Mouse (Mus musculus) brown adipose tissue, adult 24 weeks (tissue): ENCODE data around the gene Nmur1. TPM values are rescaled to one million over a fixed set of nuclear protein-coding genes. Genes with fewer than 3 reads are reported as not detected.

Source experiments
- H3K27ac ChIP-seq: fragments of 200-500 bp; replicated peaks from 2 replicates; pipeline ENCODE4 v1.5.1; 2012; ENCODE audit warnings: low read depth, mild to moderate bottlenecking, low read length
- H3K4me1 ChIP-seq: fragments of 200-500 bp; 2 replicates; pipeline ENCODE4 v1.6.1; 2012; ENCODE audit warnings: low read length, mixed read lengths; ENCODE audit not compliant: control insufficient read depth, insufficient read depth, insufficient read length
- H3K4me3 ChIP-seq: fragments of 200-500 bp; 2 replicates; pipeline ENCODE4 v1.5.1; 2012; ENCODE audit warnings: low read depth, mild to moderate bottlenecking, low read length, moderate library complexity; ENCODE audit not compliant: insufficient read depth
- polyA plus RNA-seq: library from polyadenylated mRNA; stranded (reverse); fragments of >200 nt; gene quantifications from 2 replicates; pipeline ENCODE4 v1.2.4, GENCODE M21; 2012; ENCODE audit not compliant: missing spikeins, insufficient read depth, insufficient read length

Nmur1 gene
- polyA plus RNA-seq, 1 experiment: not detected

DNA sequence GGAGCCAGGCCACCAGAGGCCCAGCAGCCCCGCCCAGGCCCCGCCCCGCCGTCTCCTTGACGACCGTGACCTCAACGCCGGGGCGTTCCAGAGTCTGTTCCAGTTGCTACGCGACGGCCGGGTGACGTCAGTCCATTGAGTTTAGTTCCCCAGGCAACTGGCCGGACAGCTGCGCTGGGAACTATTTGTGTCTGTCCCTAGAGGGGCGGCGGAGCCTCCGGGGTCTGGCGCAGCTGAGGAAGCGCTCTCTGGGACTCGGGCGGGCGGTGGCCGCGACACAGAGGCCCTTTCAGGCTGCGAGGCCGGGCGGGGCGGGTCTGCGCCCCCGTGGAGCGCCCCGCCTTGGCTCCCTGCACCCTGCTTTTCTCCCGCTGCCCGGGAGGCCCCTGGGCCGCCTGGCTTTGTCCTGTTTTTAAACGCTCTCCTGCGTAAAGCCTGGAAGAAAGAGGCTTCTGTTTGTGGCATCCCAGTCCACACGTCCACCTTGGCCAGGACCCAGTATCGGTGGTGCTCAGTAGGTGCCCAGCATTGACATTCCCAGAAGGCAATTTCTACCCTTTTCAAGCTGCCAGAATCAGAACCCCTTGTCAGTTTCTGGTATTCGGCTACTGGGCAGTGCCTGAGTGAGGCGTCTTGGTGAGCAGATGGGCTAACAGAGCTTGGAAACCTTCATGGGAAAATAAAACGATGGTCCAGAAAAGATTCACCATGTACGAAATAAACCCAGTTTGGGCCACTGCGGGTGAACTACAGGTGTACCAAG lies 8.6 kb upstream of the Nmur1 start:
- Histone ChIP-seq H3K4me3 (peak overlapping the region; percentile 67), H3K27ac (peak overlapping the region; percentile 95), H3K4me1 (peaks cover 9% of the 10 kb centered on the region; the same call in 1 of the 2 replicates)

DNA sequence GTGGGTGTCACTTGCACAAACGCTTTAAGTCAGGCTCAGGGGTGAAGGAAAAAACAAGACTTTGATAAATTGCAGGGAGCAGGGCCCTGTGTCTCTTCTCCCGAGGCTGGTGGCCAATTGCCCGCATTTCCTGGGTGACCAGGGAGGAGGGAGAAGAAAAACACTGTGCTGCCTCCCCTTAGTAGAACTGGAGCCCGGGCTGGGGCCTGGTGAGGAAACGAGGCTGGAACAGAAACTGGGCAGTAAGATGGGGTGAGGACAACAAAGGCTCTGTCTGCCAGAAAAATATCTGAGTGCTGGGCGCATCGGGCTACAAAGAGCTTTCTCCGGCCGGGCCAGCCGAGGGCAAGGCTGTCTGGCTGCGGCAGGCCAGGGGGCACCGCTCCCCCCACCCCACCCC lies 8.0 kb upstream of the Nmur1 start:
- peak overlapping the region; percentile 93 for H3K27ac ChIP-seq
- peaks cover 9% of the 10 kb centered on the region; the same call in 1 of the 2 replicates for H3K4me1 ChIP-seq
- peak overlapping the region; percentile 62 for H3K4me3 ChIP-seq

DNA sequence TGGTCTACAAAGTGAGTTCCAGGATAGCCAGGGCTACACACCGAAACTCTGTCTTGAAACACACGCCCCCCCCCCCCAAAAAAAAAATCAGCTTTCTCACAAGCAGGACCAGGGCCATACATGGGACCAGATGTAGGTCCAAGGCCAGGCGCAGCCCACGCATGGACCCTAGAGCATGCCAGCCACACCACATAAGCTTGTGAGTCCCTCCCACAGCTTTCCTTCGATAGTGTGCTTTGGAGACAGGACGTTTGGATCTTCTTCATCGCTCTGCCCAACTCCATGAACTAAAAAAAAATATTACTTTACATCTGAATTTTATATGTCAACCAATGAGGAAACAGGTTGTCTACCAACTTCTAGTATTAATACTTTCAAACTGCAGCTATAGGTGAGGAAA lies 7.3 kb upstream of the Nmur1 start:
- Histone ChIP-seq H3K4me3 (no peak overlapping the region), H3K4me1 (peaks cover 9% of the 10 kb centered on the region; the same call in 1 of the 2 replicates), H3K27ac (peak overlapping the region; percentile 93)

DNA sequence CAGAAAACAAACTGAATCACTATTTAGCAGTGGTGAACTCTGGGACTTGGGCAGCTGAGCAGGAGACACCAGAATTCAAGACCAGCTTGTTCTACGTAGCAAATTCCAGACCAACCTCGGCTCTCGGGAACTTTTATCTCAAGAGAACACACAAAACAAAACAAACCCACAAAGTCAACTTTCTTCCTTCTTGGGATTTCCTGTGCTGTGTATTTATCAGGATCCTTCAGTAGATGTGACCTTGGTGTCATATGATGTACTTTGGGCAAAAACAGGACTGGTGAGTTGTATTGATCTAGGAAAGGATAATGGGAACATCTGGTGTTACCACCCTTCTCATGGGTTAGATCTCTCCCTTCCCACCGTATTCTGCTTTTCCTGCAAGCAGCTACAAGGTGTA lies 6.8 kb upstream of the Nmur1 start:
- Histone ChIP-seq H3K4me1 (peaks cover 9% of the 10 kb centered on the region; the same call in 1 of the 2 replicates), H3K27ac (no peak overlapping the region), H3K4me3 (no peak overlapping the region)

DNA sequence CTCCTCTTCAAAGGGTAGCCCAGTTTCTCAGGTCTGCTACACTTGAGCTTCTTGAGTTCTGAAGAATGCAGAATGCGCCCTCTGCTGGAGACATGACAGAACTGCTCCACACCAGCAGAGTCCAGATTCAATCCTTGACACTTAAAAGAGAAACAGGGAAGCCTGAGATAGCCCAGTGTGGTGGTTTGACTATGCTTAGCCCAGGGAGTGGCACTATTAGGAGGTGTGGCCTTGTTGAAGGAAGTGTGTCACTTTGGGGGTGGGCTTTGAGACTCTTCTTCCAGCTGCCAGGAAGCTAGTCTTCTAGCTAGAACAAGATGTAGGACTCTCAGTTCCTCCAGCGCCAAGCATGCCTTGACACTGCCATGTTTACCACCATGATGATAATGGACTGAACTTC lies 4.0 kb upstream of the Nmur1 start:
- peaks cover 3% of the 10 kb centered on the region; the same call in 1 of the 2 replicates for H3K4me1 ChIP-seq
- H3K4me3 ChIP-seq: no peak overlapping the region
- no peak overlapping the region for H3K27ac ChIP-seq

DNA sequence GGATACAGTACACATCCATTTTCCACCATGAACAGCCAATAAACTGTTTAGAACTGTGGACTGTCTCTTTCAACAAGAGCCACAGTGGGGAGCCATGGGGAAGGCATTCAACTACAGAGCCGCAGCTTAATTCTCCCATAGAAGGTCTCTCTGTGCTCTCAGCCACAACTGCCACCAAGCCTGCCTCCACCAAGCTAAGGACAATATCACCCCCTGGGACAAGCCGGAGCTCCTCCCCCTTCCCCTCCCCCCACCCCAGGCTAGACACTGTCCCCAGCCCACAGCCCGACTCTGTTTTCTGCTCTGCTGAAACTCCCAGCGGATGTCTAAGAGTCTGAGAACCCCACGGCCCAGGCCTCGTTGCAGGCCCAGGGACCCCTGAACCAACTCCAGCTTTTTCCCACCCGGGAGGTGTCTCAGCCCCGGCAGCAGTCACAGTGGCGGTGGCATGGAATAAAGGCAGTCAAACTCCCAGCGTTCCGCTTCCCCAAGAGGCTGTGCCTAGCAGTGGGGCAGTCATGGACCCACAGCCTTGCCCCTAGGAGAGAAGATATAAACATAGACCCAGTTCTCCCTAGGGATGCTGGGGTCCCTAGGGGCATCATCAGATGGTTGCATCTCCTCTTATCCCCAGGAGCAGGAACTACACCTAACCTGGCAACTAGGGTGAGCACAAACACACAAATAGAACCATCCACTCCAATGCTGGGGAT lies 1.0 kb downstream of the Nmur1 start:
- no peak overlapping the region for H3K27ac ChIP-seq
- peaks cover 2% of the 10 kb centered on the region; the same call in 1 of the 2 replicates for H3K4me1 ChIP-seq
- no peak overlapping the region for H3K4me3 ChIP-seq

DNA sequence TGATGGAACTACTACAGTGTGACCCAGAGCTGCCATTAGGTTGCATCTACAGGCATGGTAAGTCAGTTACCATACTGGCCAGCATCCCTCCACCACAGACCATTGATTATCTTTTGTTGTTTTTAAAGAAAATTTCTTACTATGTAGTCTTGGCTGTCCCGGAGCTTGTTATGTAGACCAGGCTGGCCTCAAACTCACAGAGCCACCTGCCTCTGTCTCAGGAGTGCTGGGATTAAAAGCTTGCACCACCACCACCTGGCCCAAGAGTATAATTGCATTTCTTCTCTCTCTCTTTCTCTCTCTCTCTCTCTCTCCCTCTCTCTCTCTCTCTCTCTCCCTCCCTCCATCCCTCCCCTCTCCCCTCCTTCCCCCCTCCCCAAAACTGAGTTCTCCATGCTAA lies 1.7 kb downstream of the Nmur1 start:
- Histone ChIP-seq H3K4me1 (peaks cover 2% of the 10 kb centered on the region; the same call in 1 of the 2 replicates), H3K27ac (no peak overlapping the region), H3K4me3 (no peak overlapping the region)

DNA sequence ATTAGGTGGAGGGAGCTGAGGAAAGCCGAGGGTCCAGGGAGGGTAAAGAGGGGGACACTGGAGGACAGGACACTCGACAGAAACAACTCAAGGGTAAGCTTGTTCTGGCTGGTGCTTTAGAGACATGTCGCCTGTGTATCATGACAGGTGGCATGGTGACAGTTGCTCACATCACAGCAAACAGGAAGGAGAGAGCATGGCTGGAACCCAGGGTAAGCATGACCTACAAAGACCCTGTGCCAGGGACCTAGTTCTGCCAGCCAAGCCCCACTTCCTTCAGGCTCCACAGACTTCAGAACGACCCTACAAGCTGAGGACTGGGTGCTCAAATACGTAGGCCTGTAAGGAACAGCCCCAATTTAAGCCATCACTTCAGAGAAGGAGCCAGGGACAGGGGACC lies 2.1 kb downstream of the Nmur1 start:
- Histone ChIP-seq H3K4me3 (no peak overlapping the region), H3K4me1 (peaks cover 2% of the 10 kb centered on the region; the same call in 1 of the 2 replicates), H3K27ac (no peak overlapping the region)

DNA sequence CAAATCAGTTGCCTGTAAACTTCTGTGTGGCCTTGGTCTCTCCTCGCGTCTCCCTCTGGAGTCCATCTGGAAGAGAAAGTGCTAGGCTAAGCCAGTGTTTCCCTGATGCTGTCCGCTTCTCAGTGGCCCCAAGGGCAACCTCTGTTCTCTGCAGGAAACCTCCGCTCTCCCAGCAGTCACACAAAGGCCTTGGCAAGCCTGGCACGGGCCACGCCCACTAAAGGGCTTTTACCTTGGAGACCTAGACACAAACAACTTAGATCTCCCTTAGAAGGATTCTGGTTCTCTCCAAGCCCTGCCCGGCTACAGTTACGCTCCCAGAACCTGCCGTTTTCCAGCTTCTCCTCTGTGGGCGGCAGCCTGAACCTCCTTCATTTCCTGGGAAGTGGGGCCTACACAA lies 5.0 kb downstream of the Nmur1 start:
- Histone ChIP-seq H3K4me3 (no peak overlapping the region), H3K4me1 (peaks cover 2% of the 10 kb centered on the region; the same call in 1 of the 2 replicates), H3K27ac (no peak overlapping the region)

DNA sequence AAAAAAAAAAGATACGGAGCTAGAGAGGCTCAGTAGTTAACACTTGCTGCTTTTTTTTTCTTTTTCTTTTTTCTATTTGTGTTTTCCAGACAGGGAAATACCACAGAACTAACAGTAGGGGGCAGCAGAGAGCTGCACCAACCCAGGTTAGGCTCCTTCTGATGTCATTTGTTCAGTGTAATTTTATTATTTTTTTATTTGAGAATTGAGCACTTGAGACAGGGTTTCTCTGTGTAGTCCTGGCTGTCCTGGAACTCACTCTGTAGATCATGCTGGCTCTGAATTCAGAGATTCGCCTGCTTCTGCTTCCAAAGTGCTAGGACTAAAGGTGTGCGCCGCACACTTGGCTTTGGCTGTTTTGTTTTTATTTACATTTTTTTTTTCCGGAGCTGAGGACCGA lies 9.7 kb downstream of the Nmur1 start:
- no peak overlapping the region for H3K4me3 ChIP-seq
- H3K4me1 ChIP-seq: peaks cover 2% of the 10 kb centered on the region; the same call in 1 of the 2 replicates
- H3K27ac ChIP-seq: no peak overlapping the region

DNA sequence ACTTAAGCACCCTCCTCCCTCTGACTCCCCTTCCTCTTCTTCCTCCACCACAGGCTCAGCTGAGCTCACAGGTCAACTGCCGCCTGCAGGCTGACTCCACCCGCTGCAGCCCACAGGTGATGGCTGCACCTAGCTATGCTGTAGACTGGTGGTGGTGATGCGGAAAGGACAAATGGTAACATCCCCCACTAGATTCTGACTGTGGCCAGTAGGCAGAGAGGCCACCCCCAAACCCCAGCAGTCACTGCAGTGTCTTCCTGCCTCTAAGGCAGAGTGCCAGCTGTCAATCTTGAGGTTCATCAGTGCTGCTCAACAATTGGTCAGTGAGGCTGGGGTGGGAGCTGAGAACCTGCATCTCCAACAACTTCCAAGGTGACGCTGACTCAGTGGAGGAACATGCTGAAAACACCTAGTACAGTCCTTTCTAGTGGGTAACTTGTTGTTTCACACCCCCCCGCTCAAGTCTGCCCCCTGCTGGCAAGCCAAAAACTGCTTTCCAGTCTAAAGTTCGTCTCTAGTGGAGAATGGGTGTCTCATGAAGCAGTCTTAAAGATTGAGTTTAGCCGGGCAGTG lies 10.3 kb downstream of the Nmur1 start:
- Histone ChIP-seq H3K4me3 (no peak overlapping the region), H3K4me1 (no peaks in the 10 kb centered on the region; the same call in 1 of the 2 replicates), H3K27ac (no peak overlapping the region)

DNA sequence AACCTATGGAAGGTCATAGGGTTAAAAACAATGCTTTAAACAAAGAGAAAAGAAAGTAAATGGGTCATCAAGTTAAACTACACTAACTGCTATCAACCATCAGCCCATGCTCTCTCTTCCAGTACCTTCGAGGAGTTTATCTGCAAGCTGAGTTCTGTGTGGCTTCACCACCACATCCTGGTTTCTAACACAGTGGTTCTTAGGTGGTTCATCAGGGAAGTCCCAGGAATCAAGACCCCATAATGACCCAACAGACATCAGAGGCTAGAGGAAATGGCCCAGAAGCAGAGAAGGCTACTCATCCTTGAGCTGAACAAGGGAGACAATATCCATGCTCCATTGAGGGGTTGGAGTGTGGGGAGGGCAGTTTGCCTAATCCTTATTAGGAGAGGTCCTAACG lies 10.9 kb downstream of the Nmur1 start:
- Histone ChIP-seq H3K4me3 (no peak overlapping the region), H3K27ac (no peak overlapping the region)

DNA sequence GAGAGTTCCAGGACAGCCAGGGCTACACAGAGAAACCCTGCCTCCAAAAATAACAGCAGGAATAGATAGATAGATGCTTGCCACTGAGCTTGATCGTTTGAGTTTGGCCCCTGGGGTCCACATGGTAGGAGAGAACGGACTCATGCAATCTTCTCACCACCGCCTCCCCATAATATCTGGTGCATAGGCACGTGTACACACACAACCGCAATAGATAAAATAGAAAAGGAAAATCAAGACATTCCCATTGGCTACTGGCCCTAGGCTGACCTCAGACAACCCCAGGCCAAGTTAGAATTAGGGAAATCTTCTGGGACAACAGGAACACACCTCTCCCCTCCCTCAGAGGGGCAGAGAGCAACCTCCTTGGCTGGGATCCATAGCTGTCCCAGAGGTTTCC lies 11.3 kb downstream of the Nmur1 start:
- Histone ChIP-seq H3K4me3 (no peak overlapping the region), H3K4me1 (no peaks in the 10 kb centered on the region; the same call in 1 of the 2 replicates), H3K27ac (no peak overlapping the region)

More for the DNA sequence above, 10.9 kb downstream of the Nmur1 start:
- H3K4me1 ChIP-seq: no peaks in the 10 kb centered on the region; the same call in 1 of the 2 replicates

DNA sequence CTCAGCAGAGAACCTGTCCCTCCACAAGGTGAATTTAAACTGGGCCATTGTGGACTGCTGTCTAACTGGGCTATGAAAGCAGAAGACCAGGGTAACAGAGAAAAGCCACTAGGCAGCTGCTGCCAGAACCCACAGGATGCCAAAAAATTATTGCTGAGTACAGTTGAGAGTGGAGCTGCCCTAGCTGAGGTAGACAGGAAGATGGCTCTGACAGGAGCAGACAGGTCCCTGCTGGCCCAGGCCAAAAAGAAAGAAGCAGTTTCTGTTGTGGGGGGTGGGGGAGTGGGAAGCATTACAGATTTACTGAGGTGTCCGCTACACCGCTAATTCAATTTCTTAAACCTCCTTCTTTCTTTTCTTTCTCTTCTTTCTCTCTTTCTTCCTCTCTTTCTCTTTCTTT lies 16.6 kb downstream of the Nmur1 start:
- peaks cover 11% of the 10 kb centered on the region for H3K4me1 ChIP-seq
- no peak overlapping the region for H3K4me3 ChIP-seq
- H3K27ac ChIP-seq: no peak overlapping the region

DNA sequence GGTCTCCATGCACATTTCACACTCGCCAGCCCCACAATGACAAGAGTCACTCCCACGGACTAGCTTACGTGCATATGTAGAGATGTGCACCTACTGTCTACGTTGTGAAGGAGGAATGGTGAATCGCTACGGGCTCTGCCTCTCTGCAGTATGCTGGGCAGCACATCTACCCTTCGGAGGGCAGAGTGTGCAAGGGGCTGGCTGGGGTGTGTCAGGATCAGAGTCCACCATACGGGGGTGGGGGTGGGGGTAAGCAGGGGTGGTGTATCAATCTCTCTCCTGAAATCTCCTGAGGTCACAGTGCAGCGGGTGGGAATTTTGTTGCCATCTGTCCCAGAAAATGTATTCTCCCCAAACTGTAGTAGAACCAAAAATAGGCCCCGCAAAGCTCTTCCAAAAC lies 17.5 kb downstream of the Nmur1 start:
- peaks cover 11% of the 10 kb centered on the region for H3K4me1 ChIP-seq
- no peak overlapping the region for H3K27ac ChIP-seq
- H3K4me3 ChIP-seq: no peak overlapping the region
